ENCODE assay signal across 8 mouse cellular contexts in the genomic region with DNA sequence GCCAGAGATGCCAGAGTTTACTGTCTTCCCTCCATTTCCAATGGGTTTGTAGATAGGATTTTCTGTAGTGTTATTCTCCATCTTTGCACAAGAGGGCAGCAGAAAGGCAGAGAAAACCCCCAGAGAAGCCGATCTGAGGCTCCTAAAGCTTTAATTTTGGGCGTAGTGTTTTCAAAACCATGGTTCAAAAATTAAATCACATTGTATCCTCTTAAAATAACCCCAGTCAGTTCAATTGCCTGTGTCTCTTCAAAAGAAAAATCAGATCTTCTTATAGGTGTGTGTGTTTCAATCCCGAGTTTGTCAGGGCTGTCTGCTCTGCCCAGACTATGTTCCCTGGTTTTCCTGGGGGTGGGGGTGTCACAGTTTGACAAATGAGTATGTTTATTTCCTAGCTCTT. TPM values are rescaled to one million over a fixed set of nuclear protein-coding genes. Genes with fewer than 3 reads are reported as not detected.
DNase-seq lines count a peak whose midpoint lies in the region; ATAC-seq and TF ChIP-seq lines count a peak whose summit lies in the region.

No protein-coding gene starts in this region.

- H3K4me1 ChIP-seq in spleen, adult 2 months (ENCODE audit: control insufficient read depth, insufficient read depth, insufficient read length) = no peaks in the 10 kb centered on the region; the same call in 1 of the 2 replicates
- peaks cover 5% of the 10 kb centered on the region; the same call in 1 of the 2 replicates for H3K4me1 ChIP-seq in heart, embryonic 10.5 days
- no peaks in the 10 kb centered on the region for H3K4me1 ChIP-seq in stomach, embryonic 15.5 days

- H3K4me2 ChIP-seq in stomach, embryonic 15.5 days = peak overlapping the region; percentile 66

- H3K9me3 ChIP-seq in heart, embryonic 10.5 days = no peaks in the 10 kb centered on the region
- no peaks in the 10 kb centered on the region for H3K9me3 ChIP-seq in stomach, embryonic 15.5 days

- no peak overlapping the region for H3K4me3 ChIP-seq in spleen, adult 2 months (ENCODE audit: extremely low read depth, insufficient read depth, insufficient read length)
- H3K4me3 ChIP-seq in heart, embryonic 10.5 days = peak overlapping the region; percentile 55
- H3K4me3 ChIP-seq in macrophage (ENCODE audit: inconsistent target) = peak overlapping the region; percentile 2; the same call in 1 of the 2 replicates
- H3K4me3 ChIP-seq in stomach, embryonic 15.5 days (replicated peaks) = peak overlapping the region; percentile 32

- peak; percentile 19; the same call in 1 of the 2 replicates for TF ChIP-seq CTCF in spleen, adult 2 months (IDR thresholded peaks at IDR 0.05; ENCODE audit: extremely low read depth, insufficient read depth, insufficient read length, insufficient replicate concordance)

- H3K27ac ChIP-seq in spleen, adult 2 months (ENCODE audit: insufficient read depth, low read length) = no peak overlapping the region
- peak overlapping the region; percentile 83 for H3K27ac ChIP-seq in heart, embryonic 10.5 days
- H3K27ac ChIP-seq in macrophage = no peak overlapping the region
- peak overlapping the region; percentile 65 for H3K27ac ChIP-seq in stomach, embryonic 15.5 days

- H3K27me3 ChIP-seq in spleen, adult 2 months (ENCODE audit: control insufficient read depth, insufficient read depth, low read length) = no peaks in the 10 kb centered on the region
- no peaks in the 10 kb centered on the region for H3K27me3 ChIP-seq in heart, embryonic 10.5 days (ENCODE audit: insufficient read depth, poor library complexity, severe bottlenecking)
- no peaks in the 10 kb centered on the region for H3K27me3 ChIP-seq in stomach, embryonic 15.5 days (replicated peaks)

- 1% methylated on average over 3 of the region's 3 CpGs for WGBS in spleen, adult 2 months
- under 1% methylated on average over 3 of the region's 3 CpGs for WGBS in heart, embryonic 10.5 days
- WGBS in macrophage (ENCODE audit: missing documents) = 0% methylated on average over 3 of the region's 3 CpGs
- WGBS in stomach, embryonic 15.5 days = 0% methylated on average over 3 of the region's 3 CpGs

- DNase-seq in spleen, adult 2 months (ENCODE audit: low read depth in 1 of 2, low spot score in 2 of 2) = peak in 1 of 2 experiments; percentile 9
- DNase-seq in spleen, postnatal 14 days (ENCODE audit: low spot score in 2 of 2) = no peak
- DNase-seq in cerebellum, adult 8-10 months = peak; percentile 13
- no peak for DNase-seq in heart, embryonic 10.5 days (ENCODE audit: low spot score)
- peak; percentile 24 for DNase-seq in kidney, postnatal 10 days
- no peak for DNase-seq in thymus, postnatal 4 days

- no peak overlapping the region for H3K9ac ChIP-seq in stomach, embryonic 15.5 days

- no peak for ATAC-seq in stomach, embryonic 15.5 days (ENCODE audit: insufficient read depth, low FRiP score, low read depth)

- no peak for TF ChIP-seq POLR2A in spleen, adult 2 months (IDR thresholded peaks at IDR 0.05; ENCODE audit: low read depth, low read length)

- no peaks in the 10 kb centered on the region for H3K79me2 ChIP-seq in macrophage (ENCODE audit: inconsistent target)

- no peaks in the 10 kb centered on the region for H3K36me3 ChIP-seq in spleen, adult 2 months (ENCODE audit: control insufficient read depth, insufficient read depth, low read length)
- no peaks in the 10 kb centered on the region for H3K36me3 ChIP-seq in heart, embryonic 10.5 days
- H3K36me3 ChIP-seq in macrophage (ENCODE audit: inconsistent target) = no peaks in the 10 kb centered on the region
- no peaks in the 10 kb centered on the region for H3K36me3 ChIP-seq in stomach, embryonic 15.5 days

RNA-seq across cellular contexts. Expression of gene Slc38a11, which starts 49.9 kb away (rescaled TPM):
- 0.05 and 0.07 TPM in 2 replicates for polyA plus RNA-seq in spleen, adult 2 months (2012; rRNA removed)
- polyA plus RNA-seq in heart, embryonic 10.5 days (2016; fragmentation: Nextera tagmentation; extraction: Ambion mirVana) = 0.15 TPM in 1 of 2 replicates, not detected in the other
- total RNA-seq in macrophage (2018; cell fraction: chromatin; rRNA removed) = not detected
- not detected for total RNA-seq in macrophage (2018; cell fraction: cytosol; rRNA removed)
- not detected for total RNA-seq in macrophage (2018; cell fraction: nucleus; rRNA removed)
- not detected in 3 replicates for polyA plus RNA-seq in macrophage (2018)
- polyA plus RNA-seq in stomach, embryonic 15.5 days (2015; fragmentation: Nextera tagmentation; extraction: Ambion mirVana) = 0.30 and 0.31 TPM in 2 replicates

Comparison
In these comparisons a context has a peak if more than half of its experiments do, and no peak if none do; other contexts are left out.
1. DNase-seq: peak in cerebellum, adult 8-10 months (single experiment) and kidney, postnatal 10 days (single experiment); none in spleen, postnatal 14 days (0 of 2), heart, embryonic 10.5 days (single experiment) and thymus, postnatal 4 days (single experiment).
2. H3K27ac ChIP-seq: peak in heart, embryonic 10.5 days (single experiment) and stomach, embryonic 15.5 days (single experiment); none in spleen, adult 2 months (single experiment) and macrophage (single experiment).